Mouse (Mus musculus): Measurements from ENCODE around the gene Ddit4l. TPM values are rescaled to one million over a fixed set of nuclear protein-coding genes. Genes with fewer than 3 reads are reported as not detected.

Gene Ddit4l
- polyA plus RNA-seq, 1 experiment from 2014 or later: 8.3 TPM

- no peak overlapping the region for H3K27ac ChIP-seq (ENCODE audit: low read depth, low read length)
- WGBS: 71% methylated on average over 2 of the region's 2 CpGs
- no peaks in the 10 kb centered on the region for H3K36me3 ChIP-seq (ENCODE audit: control insufficient read depth, insufficient read depth, low read length)
- ATAC-seq (ENCODE audit: low FRiP score) (no peak), DNase-seq (ENCODE audit: low spot score) (no peak)
- no peaks in the 10 kb centered on the region for H3K27me3 ChIP-seq (ENCODE audit: control insufficient read depth, insufficient read depth, low read length)
- no peaks in the 10 kb centered on the region for H3K9me3 ChIP-seq (ENCODE audit: control insufficient read depth, low read length)
- H3K4me1 ChIP-seq (replicated peaks; ENCODE audit: control insufficient read depth, insufficient read depth, low read length): no peaks in the 10 kb centered on the region
- no peak overlapping the region for H3K9ac ChIP-seq (ENCODE audit: low read depth, low read length)
- no peak overlapping the region for H3K4me3 ChIP-seq (ENCODE audit: low read depth, low read length)
- no peak overlapping the region for H3K4me2 ChIP-seq (replicated peaks; ENCODE audit: low read depth, low read length)
Measured at GRCm38 (mm10) chr3:137611981-137612380, 9.4 kb upstream of the Ddit4l start.

- Histone ChIP-seq H3K36me3 (ENCODE audit: control insufficient read depth, insufficient read depth, low read length) (no peaks in the 10 kb centered on the region), H3K27ac (ENCODE audit: low read depth, low read length) (no peak overlapping the region), H3K27me3 (ENCODE audit: control insufficient read depth, insufficient read depth, low read length) (0 out of 2 replicates have a peak, but pooled peaks cover 2% of the 10 kb centered on the region), H3K9ac (ENCODE audit: low read depth, low read length) (no peak overlapping the region), H3K4me2 (replicated peaks; ENCODE audit: low read depth, low read length) (no peak overlapping the region), H3K4me3 (ENCODE audit: low read depth, low read length) (no peak overlapping the region), H3K4me1 (replicated peaks; ENCODE audit: control insufficient read depth, insufficient read depth, low read length) (no peaks in the 10 kb centered on the region), H3K9me3 (ENCODE audit: control insufficient read depth, low read length) (no peaks in the 10 kb centered on the region)
- ATAC-seq (ENCODE audit: low FRiP score): no peak
- DNase-seq (ENCODE audit: low spot score): no peak
- WGBS: 90% methylated on average over 5 of the region's 5 CpGs
Measured at GRCm38 (mm10) chr3:137620540-137620939, 872 bp upstream of the Ddit4l start.

DNA sequence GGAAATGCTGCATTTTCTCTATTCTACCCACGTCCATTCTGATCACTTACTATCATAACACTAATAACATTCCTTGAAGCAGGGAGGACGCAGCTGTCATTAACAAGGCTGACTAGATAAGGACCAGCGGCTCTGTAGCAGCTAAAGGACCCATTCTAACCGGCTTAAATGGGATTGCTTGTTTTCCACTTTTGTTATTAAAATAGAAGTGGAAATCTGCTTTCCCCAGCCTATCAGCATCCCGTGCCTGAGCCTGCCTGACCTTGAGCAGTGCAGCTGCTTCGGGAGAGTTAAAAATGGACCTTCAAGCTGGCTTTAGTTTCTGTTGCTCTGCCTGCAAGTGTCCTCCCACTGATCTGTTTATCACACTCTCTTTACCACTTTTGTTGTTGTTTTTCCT lies 679 bp downstream of the Ddit4l start:
- Histone ChIP-seq H3K27me3 (ENCODE audit: control insufficient read depth, insufficient read depth, low read length) (0 out of 2 replicates have a peak, but pooled peaks cover 2% of the 10 kb centered on the region), H3K4me2 (replicated peaks; ENCODE audit: low read depth, low read length) (no peak overlapping the region), H3K4me3 (ENCODE audit: low read depth, low read length) (no peak overlapping the region), H3K36me3 (ENCODE audit: control insufficient read depth, insufficient read depth, low read length) (no peaks in the 10 kb centered on the region), H3K9ac (ENCODE audit: low read depth, low read length) (no peak overlapping the region), H3K4me1 (replicated peaks; ENCODE audit: control insufficient read depth, insufficient read depth, low read length) (no peaks in the 10 kb centered on the region), H3K27ac (ENCODE audit: low read depth, low read length) (no peak overlapping the region), H3K9me3 (ENCODE audit: control insufficient read depth, low read length) (no peaks in the 10 kb centered on the region)
- 44% methylated on average over 6 of the region's 6 CpGs for WGBS
- DNase-seq (ENCODE audit: low spot score) (no peak), ATAC-seq (ENCODE audit: low FRiP score) (no peak)

GRCm38 (mm10) chr3:137622895-137623580 lies 1.6 kb downstream of the Ddit4l start:
- ATAC-seq (ENCODE audit: low FRiP score): peak; percentile 21
- peak; percentile 10 for DNase-seq (ENCODE audit: low spot score)

DNA sequence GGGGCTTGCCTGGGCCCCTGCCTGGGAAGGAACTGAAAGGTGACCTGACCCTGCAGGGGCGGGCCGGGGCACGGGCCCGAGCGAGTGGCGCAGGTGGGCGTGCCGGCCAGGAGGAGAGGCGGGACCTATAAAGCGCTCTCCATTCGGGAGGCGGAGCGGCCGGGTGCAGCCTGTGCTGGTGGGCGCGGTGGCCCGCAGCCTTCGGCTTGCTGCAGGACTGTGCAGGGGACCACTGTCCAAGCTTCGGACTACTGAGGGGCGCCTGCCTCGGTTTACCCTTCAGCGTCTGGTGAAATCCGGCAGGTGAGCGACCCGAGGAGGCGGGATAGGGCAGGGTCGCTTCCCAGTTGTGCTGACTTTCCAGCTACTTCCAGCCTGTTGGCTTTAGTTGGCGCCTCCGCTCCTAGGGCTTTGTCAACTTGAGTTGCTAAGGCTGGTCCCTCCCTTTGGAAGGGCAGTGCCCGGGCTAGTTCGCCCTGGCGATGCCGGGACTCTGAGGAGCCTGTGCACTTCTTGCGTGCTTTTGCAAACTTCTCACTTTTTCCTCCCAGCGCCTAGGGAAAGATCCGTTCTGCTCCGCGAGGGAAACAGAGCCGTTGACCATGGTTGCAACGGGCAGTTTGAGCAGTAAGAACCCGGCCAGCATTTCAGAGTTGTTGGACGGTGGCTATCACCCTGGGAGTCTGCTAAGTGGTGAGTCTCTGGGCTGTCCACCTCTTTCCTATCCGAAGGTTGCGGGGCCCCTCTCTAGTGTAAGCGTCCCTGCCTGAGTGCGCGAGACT lies 2.4 kb downstream of the Ddit4l start:
- under 1% methylated on average over 46 of the region's 47 CpGs for WGBS
- Histone ChIP-seq H3K9ac (ENCODE audit: low read depth, low read length) (peak overlapping the region; percentile 21), H3K27ac (ENCODE audit: low read depth, low read length) (no peak overlapping the region), H3K4me3 (ENCODE audit: low read depth, low read length) (peak overlapping the region; percentile 30), H3K9me3 (ENCODE audit: control insufficient read depth, low read length) (no peaks in the 10 kb centered on the region), H3K4me1 (replicated peaks; ENCODE audit: control insufficient read depth, insufficient read depth, low read length) (no peaks in the 10 kb centered on the region), H3K36me3 (ENCODE audit: control insufficient read depth, insufficient read depth, low read length) (no peaks in the 10 kb centered on the region), H3K4me2 (replicated peaks; ENCODE audit: low read depth, low read length) (peak overlapping the region; percentile 61), H3K27me3 (ENCODE audit: control insufficient read depth, insufficient read depth, low read length) (0 out of 2 replicates have a peak, but pooled peaks cover 2% of the 10 kb centered on the region)
- peak; percentile 71 for DNase-seq (ENCODE audit: low spot score)
- peak; percentile 95 for ATAC-seq (ENCODE audit: low FRiP score)

More at GRCm38 (mm10) chr3:137622895-137623580, 1.6 kb downstream of the Ddit4l start:
- H3K4me1 ChIP-seq (replicated peaks; ENCODE audit: control insufficient read depth, insufficient read depth, low read length): no peaks in the 10 kb centered on the region
- no peaks in the 10 kb centered on the region for H3K36me3 ChIP-seq (ENCODE audit: control insufficient read depth, insufficient read depth, low read length)
- H3K9ac ChIP-seq (ENCODE audit: low read depth, low read length): peak overlapping the region; percentile 21; the same call in 1 of the 2 replicates
- no peaks in the 10 kb centered on the region for H3K9me3 ChIP-seq (ENCODE audit: control insufficient read depth, low read length)
- WGBS: 33% methylated on average over 14 of the region's 14 CpGs
- H3K4me3 ChIP-seq (ENCODE audit: low read depth, low read length): peak overlapping the region; percentile 30
- no peak overlapping the region for H3K27ac ChIP-seq (ENCODE audit: low read depth, low read length)
- H3K4me2 ChIP-seq (replicated peaks; ENCODE audit: low read depth, low read length): peak overlapping the region; percentile 61
- 0 out of 2 replicates have a peak, but pooled peaks cover 2% of the 10 kb centered on the region for H3K27me3 ChIP-seq (ENCODE audit: control insufficient read depth, insufficient read depth, low read length)

GRCm38 (mm10) chr3:137625054-137625453 lies 3.6 kb downstream of the Ddit4l start:
- DNase-seq (ENCODE audit: low spot score) (no peak), ATAC-seq (ENCODE audit: low FRiP score) (no peak)
- WGBS: 84% methylated on average over 5 of the region's 5 CpGs
- Histone ChIP-seq H3K4me1 (replicated peaks; ENCODE audit: control insufficient read depth, insufficient read depth, low read length) (no peaks in the 10 kb centered on the region), H3K36me3 (ENCODE audit: control insufficient read depth, insufficient read depth, low read length) (no peaks in the 10 kb centered on the region), H3K9me3 (ENCODE audit: control insufficient read depth, low read length) (no peaks in the 10 kb centered on the region), H3K4me3 (ENCODE audit: low read depth, low read length) (no peak overlapping the region), H3K9ac (ENCODE audit: low read depth, low read length) (no peak overlapping the region), H3K27me3 (ENCODE audit: control insufficient read depth, insufficient read depth, low read length) (0 out of 2 replicates have a peak, but pooled peaks cover 2% of the 10 kb centered on the region), H3K4me2 (replicated peaks; ENCODE audit: low read depth, low read length) (no peak overlapping the region), H3K27ac (ENCODE audit: low read depth, low read length) (no peak overlapping the region)

DNA sequence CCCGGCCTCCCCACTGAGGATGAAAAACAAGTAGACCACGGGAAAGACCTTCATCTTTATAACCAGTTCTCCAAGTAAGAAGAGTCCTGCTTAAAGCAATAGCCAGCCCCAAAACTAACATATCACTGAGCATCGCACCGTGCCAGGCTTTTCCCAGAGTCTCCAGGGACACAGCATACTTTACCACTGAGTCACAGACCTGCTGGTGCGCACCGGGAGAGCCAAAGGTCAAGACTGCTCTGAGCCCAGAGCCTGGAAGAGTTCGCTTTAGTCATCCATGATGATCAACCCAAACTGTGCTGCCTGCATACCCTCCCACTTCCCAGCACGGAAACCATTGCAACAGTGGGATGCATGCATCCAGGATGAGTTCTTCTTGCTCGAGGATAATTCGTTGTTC lies 12.3 kb downstream of the Ddit4l start:
- no peak for DNase-seq (ENCODE audit: low spot score)
- no peak overlapping the region for H3K4me2 ChIP-seq (replicated peaks; ENCODE audit: low read depth, low read length)
- no peak for ATAC-seq (ENCODE audit: low FRiP score)
- WGBS: 84% methylated on average over 10 of the region's 10 CpGs
- no peaks in the 10 kb centered on the region for H3K36me3 ChIP-seq (ENCODE audit: control insufficient read depth, insufficient read depth, low read length)
- H3K9ac ChIP-seq (ENCODE audit: low read depth, low read length): no peak overlapping the region
- H3K27ac ChIP-seq (ENCODE audit: low read depth, low read length): no peak overlapping the region
- no peaks in the 10 kb centered on the region for H3K9me3 ChIP-seq (ENCODE audit: control insufficient read depth, low read length)
- no peaks in the 10 kb centered on the region for H3K4me1 ChIP-seq (replicated peaks; ENCODE audit: control insufficient read depth, insufficient read depth, low read length)
- H3K27me3 ChIP-seq (ENCODE audit: control insufficient read depth, insufficient read depth, low read length): no peaks in the 10 kb centered on the region
- no peak overlapping the region for H3K4me3 ChIP-seq (ENCODE audit: low read depth, low read length)

GRCm38 (mm10) chr3:137636571-137636970 lies 15.2 kb downstream of the Ddit4l start:
- Histone ChIP-seq H3K4me2 (replicated peaks; ENCODE audit: low read depth, low read length) (no peak overlapping the region), H3K4me1 (replicated peaks; ENCODE audit: control insufficient read depth, insufficient read depth, low read length) (no peaks in the 10 kb centered on the region), H3K36me3 (ENCODE audit: control insufficient read depth, insufficient read depth, low read length) (no peaks in the 10 kb centered on the region), H3K4me3 (ENCODE audit: low read depth, low read length) (no peak overlapping the region), H3K27me3 (ENCODE audit: control insufficient read depth, insufficient read depth, low read length) (no peaks in the 10 kb centered on the region), H3K9ac (ENCODE audit: low read depth, low read length) (no peak overlapping the region), H3K27ac (ENCODE audit: low read depth, low read length) (no peak overlapping the region), H3K9me3 (ENCODE audit: control insufficient read depth, low read length) (no peaks in the 10 kb centered on the region)
- 87% methylated on average over 4 of the region's 4 CpGs for WGBS
- DNase-seq (ENCODE audit: low spot score) (no peak), ATAC-seq (ENCODE audit: low FRiP score) (no peak)

Measured in hindbrain, embryonic 11.5 days (tissue).